Mouse (Mus musculus) embryonic fibroblast, embryonic 13.5 days (primary cell): ENCODE results near the gene Trpm6. TPM values are rescaled to one million over a fixed set of nuclear protein-coding genes. Genes with fewer than 3 reads are reported as not detected.

Source experiments
- H3K27ac ChIP-seq: 2 replicates; pipeline ENCODE4 v1.5.1; 2012; ENCODE audit warnings: low read length, control low read depth, inconsistent platforms; ENCODE audit not compliant: insufficient read depth
- H3K4me1 ChIP-seq: 2 replicates; pipeline ENCODE4 v1.6.1; 2011; ENCODE audit warnings: low read length; ENCODE audit not compliant: control insufficient read depth, insufficient read depth
- H3K4me3 ChIP-seq: 2 replicates; pipeline ENCODE4 v1.5.1; 2011; ENCODE audit warnings: mild to moderate bottlenecking, control low read depth, low read length; ENCODE audit not compliant: insufficient read depth
- CTCF ChIP-seq: IDR thresholded peaks from 2 replicates; pipeline ENCODE4 v1.5.1; 2011; ENCODE audit warnings: mild to moderate bottlenecking, control low read depth, low read length, moderate library complexity, borderline replicate concordance; ENCODE audit not compliant: insufficient read depth
- POLR2A ChIP-seq: IDR thresholded peaks from 2 replicates; pipeline ENCODE4 v1.6.1; 2011; ENCODE audit warnings: low read depth, mild to moderate bottlenecking, control low read depth, low read length, moderate library complexity
- polyA plus RNA-seq: library from polyadenylated mRNA; stranded (reverse); fragments of >200 nt; gene quantifications from 2 replicates; pipeline ENCODE4 v1.2.4, GENCODE M21; 2011; ENCODE audit warnings: low read depth; ENCODE audit not compliant: missing spikeins, insufficient read length

Trpm6 gene
- polyA plus RNA-seq, 1 experiment: 0.74 TPM

DNA sequence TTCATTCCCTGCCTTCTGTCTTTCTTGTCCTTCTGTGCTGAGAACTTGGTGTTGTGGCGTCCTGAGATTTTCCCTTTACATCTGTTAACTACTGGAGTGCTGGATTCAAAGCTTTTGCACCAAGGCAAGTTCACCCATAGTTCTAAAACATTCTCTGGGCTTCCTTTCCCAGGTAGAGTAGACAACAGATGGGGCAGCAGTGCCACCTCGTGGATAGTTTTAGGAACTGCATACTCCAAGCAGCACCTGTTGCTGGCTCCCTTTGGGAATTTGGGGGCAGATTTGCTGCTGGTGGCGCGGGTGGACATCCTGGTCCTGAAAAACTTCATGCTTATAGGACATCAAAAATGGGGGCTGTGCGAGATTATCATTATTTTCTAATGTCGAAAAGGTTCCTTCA lies 85.2 kb downstream of the Trpm6 start:
- no peaks in the 10 kb centered on the region for H3K4me1 ChIP-seq
- H3K27ac ChIP-seq: no peak overlapping the region
- no peak overlapping the region for H3K4me3 ChIP-seq
- TF ChIP-seq POLR2A (no peak), CTCF (peak; percentile 54; the same call in 1 of the 2 replicates)

DNA sequence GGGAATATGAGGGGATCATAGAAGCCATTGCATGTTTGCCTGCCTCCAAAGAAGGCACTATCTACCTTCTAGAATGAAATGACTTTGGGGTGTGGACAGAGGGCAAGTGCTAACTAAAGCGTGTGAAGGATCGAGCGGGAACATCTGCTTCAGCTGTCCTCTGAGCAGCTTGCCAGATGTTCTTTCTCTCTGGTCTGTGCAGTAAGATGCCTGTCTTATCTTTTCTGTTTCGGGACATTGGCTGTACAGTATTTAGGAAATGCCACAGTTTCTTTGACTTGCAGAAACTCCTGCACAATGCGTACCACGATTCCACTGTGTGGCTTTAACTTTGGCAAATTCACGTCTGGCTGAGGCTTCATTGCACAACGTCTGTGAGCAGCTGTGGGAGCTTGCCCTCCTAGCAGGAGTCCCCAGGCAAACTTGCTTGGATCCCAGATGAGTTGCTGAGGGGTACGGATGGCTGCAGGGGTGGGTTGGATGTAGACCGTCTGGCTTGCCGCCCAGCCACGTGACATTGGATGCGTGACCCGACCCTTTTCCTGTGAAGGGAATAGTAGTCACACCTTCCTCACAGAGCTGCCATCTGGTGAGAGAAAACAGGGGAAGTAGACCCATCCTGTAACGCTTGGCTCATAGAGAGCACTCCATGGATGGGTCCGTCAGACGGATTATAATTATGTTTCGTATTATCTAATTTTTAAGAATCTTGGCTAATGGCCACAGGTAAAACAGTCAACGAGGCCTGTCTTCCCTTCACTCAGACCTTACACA lies 92.2 kb downstream of the Trpm6 start:
- Histone ChIP-seq H3K4me3 (no peak overlapping the region), H3K4me1 (no peaks in the 10 kb centered on the region), H3K27ac (no peak overlapping the region)
- TF ChIP-seq POLR2A: no peak
- TF ChIP-seq CTCF: no peak

DNA sequence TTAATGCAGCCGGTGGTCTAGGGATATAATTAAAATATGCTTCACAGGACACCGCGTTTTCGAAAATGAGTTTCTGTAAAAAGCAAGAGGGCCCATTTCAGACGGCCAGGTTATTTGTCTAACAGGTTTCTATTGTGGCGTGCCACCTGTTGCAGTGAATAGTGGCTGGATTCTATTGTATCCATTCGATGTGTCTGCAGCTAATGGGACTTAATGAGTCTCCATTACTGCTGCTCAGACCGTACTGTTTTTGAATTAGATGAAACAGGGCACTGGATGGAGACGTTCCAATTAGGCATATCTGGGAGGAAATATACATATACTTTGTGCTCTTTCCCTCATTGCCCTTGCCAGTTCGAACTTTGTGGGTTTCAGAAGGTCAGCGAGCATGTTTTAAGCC lies 92.8 kb downstream of the Trpm6 start:
- TF ChIP-seq POLR2A (no peak), CTCF (no peak)
- Histone ChIP-seq H3K27ac (no peak overlapping the region), H3K4me3 (no peak overlapping the region), H3K4me1 (no peaks in the 10 kb centered on the region)

DNA sequence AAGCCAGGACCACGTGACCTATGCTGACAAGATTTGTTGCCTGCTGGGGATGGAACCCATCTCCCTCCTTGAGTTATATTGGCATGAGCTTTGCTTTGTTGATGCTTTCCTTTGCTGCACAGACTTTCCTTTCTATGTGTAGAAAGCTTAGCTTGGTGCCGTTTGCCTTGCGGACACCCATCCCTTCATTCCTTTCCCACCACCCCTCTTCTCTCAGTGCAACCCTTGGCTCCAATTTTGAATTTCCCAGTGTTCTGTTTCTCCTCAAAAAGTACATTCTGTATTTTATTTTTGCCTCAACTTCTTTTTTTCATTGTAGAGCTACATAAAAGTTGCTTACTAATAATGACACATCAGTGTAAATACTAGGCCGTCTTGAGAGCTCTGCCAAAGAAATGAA lies 96.6 kb downstream of the Trpm6 start:
- TF ChIP-seq POLR2A (no peak), CTCF (no peak)
- Histone ChIP-seq H3K4me3 (no peak overlapping the region), H3K27ac (no peak overlapping the region), H3K4me1 (0 out of 2 replicates have a peak, but pooled peaks cover 2% of the 10 kb centered on the region)

DNA sequence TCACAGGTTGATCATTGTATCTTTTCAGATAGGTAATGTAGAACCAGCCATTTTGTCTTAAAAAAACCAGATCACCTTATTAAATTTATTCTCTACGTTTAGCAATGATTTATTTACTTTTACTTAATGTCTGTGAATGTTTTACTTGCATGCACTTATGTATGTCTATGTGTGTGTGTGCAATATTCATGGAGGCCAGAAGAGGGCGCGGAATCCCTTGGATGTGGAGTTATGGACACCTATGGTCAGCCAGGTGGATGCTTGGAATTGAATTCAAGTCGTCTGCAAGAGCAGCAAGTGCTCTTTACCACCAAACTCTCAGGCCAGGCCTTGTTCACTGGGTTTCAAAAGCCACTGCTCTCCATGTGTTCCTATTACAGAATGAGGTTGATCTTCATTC lies 118.5 kb downstream of the Trpm6 start:
- H3K4me3 ChIP-seq: no peak overlapping the region
- TF ChIP-seq CTCF (no peak), POLR2A (no peak)
- H3K27ac ChIP-seq: no peak overlapping the region
- H3K4me1 ChIP-seq: no peaks in the 10 kb centered on the region

DNA sequence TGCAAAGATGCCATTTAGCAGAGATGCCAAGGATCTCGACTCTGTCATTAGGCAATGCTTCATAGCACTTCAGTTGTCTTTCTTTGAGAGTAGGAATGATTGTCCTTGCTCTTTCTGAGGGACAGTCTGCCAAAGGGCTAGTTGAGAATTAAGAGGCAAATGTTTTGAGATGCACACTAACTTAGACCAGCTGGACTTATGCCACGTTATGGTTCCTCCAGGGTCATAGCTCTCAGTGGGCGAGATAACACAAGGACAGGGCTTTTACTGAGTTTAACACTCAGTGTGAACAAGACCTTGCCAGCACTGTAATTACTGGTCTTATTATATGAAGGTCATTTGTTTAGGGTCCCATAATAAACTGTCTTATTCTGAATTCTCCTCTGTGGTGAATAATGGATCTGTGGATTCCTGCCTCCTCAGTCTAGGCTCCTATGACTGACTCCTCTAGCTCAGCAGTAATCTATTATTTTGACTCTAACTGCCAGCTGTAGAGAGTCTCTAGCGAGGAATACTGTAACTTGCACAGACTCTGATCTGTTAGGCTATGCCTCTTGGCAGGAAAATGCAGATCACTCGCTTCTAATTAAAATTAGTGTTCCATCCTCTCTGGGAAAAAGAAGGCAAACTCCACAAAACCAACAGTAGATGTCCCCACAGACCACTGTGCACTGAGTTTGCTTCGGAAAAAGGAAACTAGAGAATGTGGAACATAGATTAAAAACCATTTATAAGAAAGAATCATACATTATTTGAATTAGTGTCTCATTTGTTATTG lies 123.2 kb downstream of the Trpm6 start:
- H3K4me3 ChIP-seq: no peak overlapping the region
- H3K4me1 ChIP-seq: no peaks in the 10 kb centered on the region
- TF ChIP-seq POLR2A (no peak), CTCF (no peak)
- H3K27ac ChIP-seq: no peak overlapping the region

DNA sequence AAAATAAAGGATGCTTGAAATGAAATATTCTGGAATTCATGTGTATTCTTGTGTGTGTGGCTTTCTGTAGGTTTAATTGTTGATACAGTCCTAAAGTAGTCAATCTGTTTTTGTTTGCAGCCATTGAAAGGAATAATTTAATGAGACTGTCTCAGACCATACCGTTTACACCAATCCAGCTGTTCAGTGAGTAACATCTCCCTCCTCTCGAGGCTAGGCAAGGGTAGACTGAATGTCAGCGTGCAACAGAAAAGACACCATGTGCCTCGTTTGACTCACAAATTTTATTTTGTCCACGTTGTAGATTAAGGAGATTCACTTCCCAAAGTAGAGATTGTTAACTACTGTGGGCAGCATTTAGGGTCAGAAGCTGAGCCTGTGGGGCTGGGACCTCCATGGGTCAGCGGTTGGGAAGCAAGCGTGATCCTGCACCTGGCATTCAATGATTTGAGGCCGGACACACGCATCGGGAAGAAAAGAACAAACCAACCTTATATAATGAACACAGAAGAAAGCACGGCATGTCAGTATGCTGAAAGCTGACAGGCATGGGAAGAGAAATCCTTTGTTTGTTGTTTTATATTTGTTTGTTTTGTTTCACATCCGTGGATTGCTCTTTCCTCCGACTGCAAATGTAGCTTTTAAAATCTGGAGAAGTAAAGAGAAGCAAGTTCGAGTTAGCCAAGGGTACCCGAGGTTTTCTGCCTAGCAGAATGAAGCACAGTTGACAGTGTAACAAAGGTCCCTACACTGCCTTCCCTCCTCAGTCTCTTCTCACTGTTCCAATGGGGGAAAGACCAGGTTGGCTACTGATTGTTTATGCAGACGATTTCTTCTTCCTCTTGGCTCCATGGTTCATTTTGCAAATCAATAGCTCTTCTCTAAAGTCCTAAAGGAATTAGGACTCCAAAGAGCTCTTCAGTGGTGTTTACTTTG lies 124.2 kb downstream of the Trpm6 start:
- H3K4me3 ChIP-seq: no peak overlapping the region
- TF ChIP-seq POLR2A: no peak
- no peak for TF ChIP-seq CTCF
- no peaks in the 10 kb centered on the region for H3K4me1 ChIP-seq
- no peak overlapping the region for H3K27ac ChIP-seq

DNA sequence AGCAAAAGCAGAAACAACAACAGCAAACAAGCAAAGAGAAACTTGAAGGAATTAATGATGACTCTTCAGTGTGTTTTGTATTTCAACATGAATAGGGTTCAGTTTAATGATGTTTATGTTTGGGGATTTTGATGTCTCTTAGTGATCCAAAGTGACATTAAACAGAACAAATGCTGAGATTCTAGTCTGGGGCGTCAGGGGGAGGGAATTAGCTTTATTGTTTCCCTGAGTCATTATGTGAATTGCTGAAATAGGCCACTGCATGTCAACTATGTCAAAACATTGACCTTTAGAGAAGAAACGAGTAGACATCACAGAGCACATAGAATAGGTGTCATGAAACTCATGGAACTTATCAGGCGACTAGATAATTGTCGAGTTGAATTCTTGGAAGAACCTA lies 129.5 kb downstream of the Trpm6 start:
- Histone ChIP-seq H3K4me1 (no peaks in the 10 kb centered on the region), H3K27ac (no peak overlapping the region), H3K4me3 (no peak overlapping the region)
- TF ChIP-seq CTCF (no peak), POLR2A (no peak)

DNA sequence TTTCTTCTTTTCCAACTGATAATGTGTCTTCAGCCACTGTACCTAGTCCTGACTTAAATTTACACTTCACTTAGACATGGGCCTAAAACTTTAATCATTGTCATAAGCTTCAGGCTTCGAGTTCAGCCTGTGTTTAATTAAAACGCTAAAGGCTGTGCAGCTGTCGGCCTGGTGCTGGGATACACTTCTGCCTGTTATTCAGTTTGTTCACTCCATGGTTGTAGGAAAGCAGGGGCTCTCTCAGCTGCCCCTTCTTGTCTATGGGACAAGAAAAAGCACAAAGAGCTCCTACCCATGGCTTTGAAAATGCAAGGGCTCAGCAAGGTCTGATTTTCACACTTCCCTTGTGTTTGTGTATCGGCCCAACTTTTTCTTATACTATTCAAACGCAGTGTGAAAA lies 131.4 kb downstream of the Trpm6 start:
- Histone ChIP-seq H3K4me1 (0 out of 2 replicates have a peak, but pooled peaks cover 3% of the 10 kb centered on the region), H3K27ac (no peak overlapping the region), H3K4me3 (no peak overlapping the region)
- no peak for TF ChIP-seq POLR2A
- no peak for TF ChIP-seq CTCF
